Mouse (Mus musculus) embryo, embryonic 11.5 days (tissue): ENCODE measurements around the gene Tnip3.
A peak's percentile ranks its signal among the peaks of the same experiment; 100 is the strongest.

ENCODE experiments used
- DNase-seq: peaks from one replicate; pipeline ENCODE4 v3.0.0-alpha.2; 2012; ENCODE audit warnings: low read depth, low spot score

Tnip3 gene

DNA sequence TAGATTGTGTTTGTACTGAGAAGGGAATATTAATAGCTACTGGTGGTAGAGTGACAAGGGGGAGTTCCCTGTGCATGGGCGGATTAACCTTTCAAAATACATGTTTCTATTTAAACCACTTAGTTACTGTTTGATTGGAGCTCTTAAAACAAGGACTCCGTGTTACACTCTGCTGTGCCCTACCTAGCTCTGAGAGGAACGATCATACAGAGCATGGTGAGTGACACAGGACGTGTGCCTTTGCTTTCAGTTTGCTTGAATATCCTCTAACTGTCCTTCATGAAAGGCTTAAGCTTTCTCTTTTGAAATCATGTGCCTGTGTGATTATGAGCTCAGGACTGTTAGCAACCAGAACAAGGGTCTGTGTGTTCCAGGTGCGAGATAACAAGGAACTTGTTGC, at the start of gene Tnip3:
Gene Tnip3 (plus strand): TSS at position 122 of the 400 bp plus-strand sequence.
- no peak for DNase-seq

DNA sequence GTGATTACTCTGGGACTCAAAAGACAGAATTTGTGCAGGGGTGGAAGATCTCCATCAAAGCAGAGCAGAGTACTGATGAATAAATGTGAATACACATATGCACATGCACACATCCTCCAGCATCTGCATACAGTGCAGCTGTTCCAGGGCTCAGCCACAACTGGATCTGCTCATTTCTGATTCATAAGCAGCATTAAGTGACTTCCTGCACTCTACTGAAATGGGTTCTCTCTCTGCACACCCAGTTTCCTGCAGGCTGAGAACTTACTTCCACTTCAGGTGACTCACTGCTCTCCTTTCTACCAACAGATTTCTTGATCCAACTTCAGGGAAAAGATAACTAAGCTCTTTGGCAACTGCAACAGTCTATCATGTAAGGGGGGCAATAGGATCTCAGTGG, 26.3 kb upstream of the Tnip3 start:
- no peak for DNase-seq

DNA sequence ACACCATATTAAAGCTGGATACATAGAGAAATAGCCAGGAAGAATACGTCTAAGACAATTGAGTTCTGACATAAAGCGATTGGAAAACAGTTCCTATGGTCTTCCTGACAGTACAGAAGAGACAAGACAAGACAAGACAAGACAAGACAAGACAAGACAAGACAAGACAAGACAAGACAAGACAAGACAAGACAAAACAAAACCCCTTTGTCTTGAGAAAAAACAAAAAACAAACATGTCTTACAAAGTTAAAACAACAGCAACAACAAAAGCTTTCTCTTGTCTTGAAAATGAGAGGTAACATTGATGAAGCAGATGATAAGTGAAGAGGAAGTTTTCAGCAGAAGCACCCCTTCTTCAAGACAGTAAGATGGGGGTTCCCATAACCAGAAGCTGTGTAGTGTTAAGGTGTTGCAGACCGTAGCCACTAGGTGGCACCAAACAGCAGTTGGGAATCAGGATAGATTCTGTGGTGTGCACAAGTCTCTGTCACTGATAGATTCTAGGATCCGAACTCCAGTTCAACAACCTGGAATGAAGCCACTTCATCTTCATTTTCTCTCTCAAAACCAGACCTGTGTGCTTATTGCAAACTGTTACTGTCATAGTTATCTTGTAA, 15.0 kb upstream of the Tnip3 start:
- peak; percentile 58 for DNase-seq

DNA sequence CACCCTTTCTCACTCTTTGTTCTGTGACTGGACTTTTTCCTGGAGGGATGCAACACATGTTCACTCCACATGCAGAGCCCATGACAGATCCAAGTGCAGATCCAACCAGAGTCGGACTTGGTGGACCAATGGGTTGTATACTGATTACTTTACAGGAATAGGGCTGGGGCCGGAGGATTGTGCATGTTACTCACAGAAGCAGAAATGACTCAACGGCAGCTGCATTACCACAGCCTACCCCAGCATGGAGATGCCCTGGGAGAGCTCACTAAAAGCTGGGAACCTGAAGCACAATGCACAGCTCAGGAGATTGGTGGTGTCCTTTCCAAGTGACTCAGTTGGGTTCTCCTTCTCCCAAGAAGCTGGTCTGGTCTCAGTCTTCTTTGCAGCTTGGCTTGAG, 11.3 kb upstream of the Tnip3 start:
- no peak for DNase-seq

DNA sequence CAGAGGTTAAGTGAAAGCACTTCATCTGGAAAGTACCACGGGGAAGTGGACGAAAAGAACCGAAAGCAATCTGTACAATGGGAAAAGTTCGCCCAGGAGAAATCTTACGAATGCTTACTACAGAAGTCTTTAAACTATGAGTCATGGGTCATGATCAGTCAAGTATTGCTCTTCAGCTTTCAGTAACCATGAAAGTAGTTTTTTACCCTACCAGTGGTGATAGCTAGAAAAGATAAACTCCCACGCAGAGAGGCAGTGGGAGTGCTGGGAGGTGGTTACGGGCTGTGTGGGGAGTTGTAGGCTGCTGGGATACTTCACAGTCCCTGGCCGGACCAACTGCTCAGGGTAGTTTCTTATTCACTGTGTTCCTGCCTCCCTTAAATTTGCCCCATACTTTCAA, 8.4 kb upstream of the Tnip3 start:
- no peak for DNase-seq

DNA sequence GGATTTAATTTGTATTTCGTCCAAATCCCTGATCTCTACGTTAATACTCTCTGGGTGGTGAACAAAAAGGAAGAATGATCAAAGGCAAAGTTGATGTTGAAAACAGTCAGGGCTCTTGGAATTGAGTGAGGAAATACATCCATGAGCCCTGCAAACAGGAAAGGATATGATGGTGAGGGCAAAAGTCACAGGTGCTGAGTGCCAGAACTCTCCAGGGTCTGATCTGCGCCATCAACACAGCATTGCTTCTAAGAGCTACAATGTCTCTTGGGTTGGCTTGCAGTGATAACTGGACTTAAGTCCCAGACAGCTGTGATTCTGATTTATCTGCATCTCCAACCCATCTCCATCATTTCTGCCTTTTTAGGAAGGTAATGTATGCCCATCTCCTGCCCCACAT, 4.3 kb upstream of the Tnip3 start:
- no peak for DNase-seq

DNA sequence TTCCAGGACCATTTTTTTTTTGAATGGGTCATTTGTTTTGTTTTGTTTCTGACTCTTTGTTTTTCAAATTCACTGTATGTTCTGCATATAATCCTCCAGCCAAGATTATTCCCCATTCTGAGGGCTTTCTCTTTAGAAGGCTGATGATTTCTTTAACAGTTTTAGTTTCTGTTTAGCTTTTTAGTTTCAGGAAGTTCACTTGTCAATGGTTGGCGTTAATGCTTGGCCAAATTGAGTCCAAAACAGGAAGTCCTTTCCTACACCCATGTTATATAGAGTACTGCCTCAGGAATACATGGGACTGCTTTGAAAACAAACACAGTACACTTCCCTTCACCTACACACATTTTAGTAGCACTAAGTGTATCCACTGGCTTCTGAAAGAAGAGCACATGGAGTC, 2.8 kb downstream of the Tnip3 start:
- DNase-seq, result no peak

DNA sequence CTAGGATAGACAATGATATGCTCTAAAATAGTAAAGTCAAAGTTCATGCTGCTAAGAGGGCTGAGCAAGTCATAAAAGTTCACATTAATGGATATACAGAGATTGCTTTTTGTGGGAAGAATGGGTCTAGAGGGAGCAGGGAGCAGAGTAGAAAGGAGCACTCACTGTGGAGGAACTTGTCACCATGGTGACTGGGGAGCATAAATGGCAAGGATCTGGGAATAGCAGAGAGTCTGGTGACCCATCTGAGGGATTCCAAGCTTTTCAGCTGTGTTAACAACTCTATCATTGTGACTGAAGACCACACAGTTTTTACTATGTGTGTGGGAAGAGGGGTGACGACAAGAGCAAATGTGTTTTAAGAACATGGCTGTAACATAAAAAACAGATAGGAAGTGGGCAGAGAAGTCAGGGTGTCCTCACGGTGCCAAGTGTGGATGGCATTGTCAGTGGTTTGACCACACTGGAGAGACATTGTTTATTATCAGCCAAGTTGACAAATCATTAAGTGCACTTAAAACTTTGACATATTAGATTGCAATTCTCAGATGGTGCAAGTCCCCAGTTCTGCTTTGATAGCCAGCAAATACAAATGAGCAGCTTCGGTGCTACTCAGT, 6.2 kb downstream of the Tnip3 start:
- DNase-seq, result no peak

DNA sequence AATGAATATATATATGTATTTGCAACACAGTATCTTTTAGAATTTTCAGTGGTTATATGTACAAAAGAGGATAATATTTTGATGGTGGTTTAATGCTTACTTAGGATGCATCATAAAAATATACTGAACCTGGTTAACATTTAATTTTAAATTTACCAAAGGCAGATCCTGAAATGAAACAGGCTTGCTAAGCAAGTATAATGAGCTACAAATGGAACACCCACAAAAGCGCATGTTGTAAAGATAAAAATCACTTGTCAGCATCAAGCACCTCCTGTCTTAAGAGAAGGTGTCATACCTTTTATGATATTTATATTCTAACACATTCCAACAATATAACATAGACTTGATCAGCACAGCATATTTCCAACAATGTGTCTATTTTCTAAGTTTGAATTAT, 8.6 kb downstream of the Tnip3 start:
- no peak for DNase-seq

DNA sequence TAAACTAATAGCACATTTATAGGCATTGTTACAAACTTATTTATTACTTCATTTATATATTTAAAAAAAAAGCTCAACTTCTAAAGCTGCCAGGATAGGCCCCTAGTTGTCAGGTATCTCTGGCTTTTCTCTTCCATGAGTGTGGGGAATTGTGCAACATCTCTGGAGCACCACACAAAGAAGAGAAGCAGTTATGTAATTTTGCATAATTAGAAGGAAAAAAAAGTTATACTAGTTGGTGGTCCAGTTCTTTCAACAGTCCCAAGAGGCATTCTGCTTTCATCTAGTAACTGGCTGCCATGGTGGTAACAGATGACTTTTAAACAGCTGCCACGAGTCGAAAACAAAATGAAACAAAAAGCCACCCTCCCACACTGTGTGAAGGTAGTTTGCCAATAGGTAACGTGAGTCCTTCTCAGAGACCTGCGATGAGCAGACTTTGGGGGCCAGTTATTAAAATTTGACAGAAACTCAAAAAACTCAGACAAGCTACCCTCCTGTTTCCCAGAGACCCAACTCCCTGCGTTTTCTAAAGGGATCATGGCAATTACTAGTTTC, 12.3 kb downstream of the Tnip3 start:
- no peak for DNase-seq

DNA sequence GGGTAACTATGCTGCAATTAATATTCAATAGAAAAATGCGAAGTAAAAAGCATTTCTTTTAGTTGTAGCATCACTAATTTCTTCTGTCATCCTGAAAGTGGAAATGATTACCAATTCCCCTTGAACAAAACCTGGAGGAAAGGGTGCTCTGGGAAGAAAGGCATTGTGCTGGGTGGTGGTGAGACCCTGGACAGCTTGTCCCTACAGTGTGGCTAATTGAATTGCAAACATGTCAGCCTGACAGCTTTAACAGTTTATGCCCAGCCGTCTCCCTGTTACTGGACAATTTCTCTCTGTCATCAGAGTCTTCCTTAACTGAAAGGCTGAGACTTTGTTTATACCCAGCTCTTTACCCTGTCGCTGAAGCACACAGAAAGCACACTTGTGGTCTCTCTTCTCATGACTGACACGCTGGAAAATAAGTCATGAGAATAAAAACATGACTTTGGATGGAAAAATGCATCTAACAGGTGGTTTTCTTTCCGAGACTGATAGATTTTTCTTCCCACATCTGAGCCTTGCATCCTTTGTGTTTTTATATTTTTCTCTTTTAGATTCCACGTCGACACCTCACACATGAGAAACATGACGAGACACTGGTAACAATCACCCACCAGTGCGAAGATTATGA, 13.0 kb downstream of the Tnip3 start:
- DNase-seq, result no peak

DNA sequence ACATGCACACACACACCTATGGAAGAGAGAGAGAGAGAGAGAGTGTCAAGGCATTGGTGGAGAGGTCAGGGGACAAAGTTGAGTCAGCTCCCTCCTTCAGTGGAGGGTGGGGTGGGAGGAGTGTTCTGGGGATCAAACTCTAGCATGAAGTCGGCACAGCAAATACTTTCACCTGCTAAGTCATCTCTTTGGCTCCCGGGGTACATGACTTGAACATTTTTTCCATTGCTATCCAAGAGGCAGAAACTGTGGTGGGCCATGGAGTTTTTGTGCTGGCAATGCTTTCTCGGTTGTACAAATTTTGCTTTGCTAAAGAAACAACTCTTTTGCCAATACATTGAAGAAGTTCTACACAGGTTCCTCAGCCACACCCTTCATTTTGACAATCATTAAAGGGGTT, 13.8 kb downstream of the Tnip3 start:
- no peak for DNase-seq

DNA sequence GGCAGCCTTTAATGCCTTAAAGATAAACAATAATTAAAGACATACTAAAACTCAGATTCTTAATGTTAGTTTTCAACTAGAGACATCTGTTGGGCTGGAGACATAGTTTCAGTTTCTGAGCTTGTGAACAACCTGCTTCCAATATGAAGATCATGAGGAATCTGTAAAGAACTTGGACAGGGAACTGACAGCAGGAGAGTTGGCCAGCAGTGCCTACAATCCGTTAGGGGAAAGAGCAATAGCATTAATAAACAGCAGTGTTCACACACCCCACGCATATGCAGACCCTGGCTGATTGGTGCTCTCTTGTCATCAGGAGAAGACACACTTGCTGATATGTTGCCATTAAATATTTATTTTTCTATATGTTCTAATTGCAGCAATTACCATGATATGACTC, 15.0 kb downstream of the Tnip3 start:
- no peak for DNase-seq

DNA sequence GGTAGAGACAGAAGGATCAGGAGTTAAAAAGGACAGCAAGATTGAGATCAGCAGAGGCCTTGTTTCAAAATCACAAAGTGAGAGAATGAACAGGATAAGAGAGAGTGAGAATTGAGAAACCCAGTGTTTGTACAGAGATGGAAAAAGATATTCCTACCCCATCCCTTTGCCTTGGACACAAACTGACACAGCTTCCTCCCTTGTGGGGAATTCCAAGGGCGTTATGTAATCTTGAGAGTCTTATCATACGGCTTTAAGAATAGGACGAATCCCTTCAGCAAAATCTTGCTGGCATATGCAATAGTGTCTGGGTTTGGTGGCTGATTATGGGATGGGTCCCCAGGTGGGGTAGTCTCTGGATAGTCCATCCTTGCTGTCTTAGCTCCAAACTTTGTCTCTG, 16.0 kb downstream of the Tnip3 start:
- DNase-seq, result no peak

DNA sequence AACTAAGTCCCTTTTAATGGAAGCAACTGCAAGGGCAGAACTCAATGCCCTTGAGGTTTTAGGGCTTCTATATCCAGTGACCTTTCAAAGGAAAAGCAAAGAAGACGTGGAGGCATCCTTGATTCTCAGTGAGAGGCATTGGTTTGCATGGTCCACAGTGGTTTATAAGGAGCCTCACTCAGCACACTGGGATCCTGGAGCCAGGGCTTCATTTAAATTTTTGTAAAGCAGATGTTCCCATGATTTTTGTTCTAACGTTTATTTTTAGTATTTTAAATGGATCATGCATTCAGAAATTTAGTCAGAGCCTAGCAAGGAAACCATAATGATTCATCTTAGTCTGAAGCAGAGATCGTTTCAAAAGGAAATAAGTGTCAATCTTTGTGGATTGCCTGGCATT, 17.3 kb downstream of the Tnip3 start:
- no peak for DNase-seq

DNA sequence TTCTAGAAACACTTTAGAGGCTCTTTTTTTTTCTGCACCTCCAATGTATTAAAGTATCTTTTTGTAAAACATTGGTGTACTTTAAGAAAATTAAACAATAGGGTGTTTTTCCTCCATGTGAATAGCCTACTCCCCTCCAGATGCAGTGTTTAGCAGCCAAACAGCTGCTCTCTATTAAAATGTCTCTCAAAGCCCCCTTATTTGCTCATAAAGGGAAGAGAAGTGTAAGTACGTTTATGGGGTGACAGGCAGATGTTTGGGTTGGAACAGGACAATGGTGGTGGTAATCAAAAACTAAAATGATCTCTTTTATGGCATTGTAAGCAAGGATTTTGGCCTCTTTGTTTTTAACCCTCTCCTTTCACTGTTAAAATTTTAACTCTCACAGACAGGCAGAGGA, 17.8 kb downstream of the Tnip3 start:
- no peak for DNase-seq

DNA sequence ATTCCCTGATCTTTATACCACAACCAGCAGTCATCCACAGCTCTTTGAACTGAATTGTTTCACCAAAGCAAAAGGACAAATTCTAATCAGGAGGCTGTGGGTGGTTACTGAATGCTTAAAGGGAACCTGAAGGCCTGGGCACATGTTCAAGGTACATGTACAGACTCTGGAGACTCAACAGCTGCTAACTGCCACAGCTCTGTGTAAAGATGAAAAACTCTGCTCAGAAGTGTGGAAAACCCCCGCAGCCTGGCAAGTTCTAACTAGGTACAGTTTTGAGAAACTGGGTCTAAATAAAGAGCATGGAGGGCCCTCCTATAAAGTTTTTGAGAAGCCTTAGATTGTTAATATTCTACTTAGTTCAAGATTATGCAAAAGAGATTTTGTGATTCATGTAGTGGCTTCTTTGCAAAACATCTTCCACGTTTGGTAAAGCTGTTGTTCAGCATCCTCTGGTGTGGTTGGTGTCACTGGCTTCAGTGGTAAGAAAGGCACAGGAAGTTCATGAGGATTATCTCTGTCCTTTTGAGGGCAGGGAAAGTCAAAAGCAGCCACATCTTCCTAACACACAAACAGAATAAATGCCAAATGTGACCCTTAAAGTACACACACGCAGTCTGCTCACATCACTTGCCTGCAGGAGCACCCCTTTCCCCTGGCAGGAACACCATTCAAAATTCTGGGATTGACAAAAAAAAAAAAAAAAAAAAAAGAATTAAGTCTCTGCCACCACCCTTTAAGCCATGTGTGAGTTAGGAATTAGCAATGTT, 39.0 kb downstream of the Tnip3 start:
- no peak for DNase-seq

DNA sequence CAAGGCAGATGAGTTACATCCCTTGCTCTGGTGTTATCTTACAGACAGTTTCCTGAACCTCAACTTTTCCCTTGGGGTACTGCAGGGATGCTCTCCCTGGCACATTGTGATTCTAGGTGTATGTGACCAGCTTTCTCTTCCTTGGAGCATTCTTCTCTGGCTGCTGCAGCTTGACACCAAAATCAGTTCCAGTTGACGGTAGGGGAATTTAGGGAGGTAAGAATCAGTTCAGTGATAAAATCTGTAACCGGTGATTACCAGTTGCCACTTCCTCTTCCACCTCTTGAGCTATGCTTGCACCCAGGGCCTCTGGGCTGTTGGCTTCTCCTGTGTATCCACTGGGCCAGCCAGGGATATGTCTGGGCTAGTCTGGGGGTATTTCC, 39.5 kb downstream of the Tnip3 start:
- DNase-seq, result no peak

DNA sequence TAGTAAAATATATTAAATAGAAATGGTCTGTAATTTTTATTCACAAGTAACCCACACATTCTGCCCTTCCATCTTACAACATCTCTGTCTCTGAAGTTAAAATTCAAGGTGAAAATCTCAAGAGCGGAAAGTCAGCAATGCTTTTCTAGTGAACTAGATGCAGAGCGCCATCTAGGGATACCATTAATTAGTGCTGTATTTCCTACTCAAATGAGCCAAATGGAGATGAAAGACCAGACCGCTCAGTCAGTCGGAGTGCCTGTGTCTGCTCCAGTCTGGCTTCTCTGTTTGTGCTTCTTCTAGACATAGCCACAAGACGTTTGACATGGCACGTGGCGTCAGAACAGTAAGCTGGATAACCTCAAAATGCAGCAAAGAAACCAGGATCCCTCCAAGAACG, 44.6 kb downstream of the Tnip3 start:
- DNase-seq, result peak; percentile 47

DNA sequence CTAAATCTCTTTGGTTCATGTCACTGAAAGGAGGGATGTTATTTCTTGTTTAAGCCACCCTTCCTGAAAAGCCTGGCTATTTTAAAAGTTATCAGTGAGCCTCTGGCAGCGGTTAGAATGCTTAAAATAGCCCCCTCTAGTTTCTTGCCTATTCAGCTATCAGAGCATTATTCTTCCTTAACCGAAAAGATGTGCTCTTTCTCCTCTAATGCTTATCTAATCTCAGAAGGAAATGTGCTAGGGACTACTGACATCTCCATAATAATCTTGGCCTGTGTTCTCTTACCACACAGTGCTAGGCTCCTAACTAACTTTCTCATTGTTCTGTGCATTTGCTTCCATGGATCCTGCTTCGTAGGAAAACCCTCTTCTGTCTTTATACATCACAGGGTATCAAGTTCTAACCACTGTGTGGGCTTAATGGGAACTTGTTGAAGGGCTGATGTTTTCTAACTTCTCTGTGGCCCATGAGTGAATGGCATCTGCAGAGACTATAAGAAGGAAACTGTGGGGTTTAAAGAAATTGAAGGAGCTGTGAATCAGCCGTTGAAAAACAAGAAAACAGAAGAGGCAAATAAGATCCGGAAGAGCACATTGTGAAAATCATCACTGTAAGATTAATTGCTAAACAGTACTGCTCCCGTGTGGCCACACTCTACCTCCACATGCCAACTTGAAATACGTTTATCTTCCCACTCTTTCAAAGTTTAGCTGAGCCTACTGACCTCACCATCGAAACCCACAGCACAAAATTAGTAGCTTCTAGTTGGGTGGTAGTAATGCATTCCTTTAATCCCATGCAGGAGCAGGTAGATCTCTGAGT, 53.2 kb downstream of the Tnip3 start:
- DNase-seq, result no peak

DNA sequence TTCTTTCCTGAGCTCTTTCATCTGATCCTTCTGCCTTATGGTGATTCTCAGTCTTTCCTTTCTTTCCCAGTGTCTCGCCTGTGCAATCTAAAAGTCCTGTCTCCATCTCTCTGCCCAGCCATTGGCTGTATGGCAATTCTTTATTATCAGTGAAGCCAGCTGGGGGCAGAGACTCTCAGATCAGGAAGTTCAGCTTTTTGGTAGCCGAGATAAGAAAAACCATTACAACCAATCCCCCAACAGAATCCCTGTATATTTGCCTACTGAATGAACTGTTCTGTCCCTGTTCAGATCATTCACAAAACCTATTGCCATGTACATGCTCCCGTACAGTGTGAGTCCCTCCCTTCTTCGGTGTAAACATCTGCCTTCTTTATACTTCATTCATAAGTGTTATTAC, 57.9 kb downstream of the Tnip3 start:
- no peak for DNase-seq
